ENCODE assay signal across 8 mouse cellular contexts in genomic region chr1:69683851-69684250, GRCm38 (mm10). TPM values are rescaled to one million over a fixed set of nuclear protein-coding genes. Genes with fewer than 3 reads are reported as not detected.
DNase-seq lines count a peak whose midpoint lies in the region; ATAC-seq and TF ChIP-seq lines count a peak whose summit lies in the region.
"Had no signal": no experiment of that assay in that cellular context is flagged by ENCODE, and none has a peak within 500 bp of the region (broad histone marks: within the 10 kb centered on the region; RNA-seq: fewer than 3 reads in every experiment).

No protein-coding gene starts in this region.

- no peaks in the 10 kb centered on the region for H3K27me3 ChIP-seq in kidney, postnatal 0 days (ENCODE audit: insufficient read depth, low read length)
- no peaks in the 10 kb centered on the region for H3K27me3 ChIP-seq in embryonic facial prominence, embryonic 10.5 days (replicated peaks; ENCODE audit: low read depth, poor library complexity, severe bottlenecking)
- H3K27me3 ChIP-seq in liver, embryonic 16.5 days (ENCODE audit: control insufficient read depth, insufficient read depth, low read depth, low read length), result peaks cover 5% of the 10 kb centered on the region

- ATAC-seq in kidney, postnatal 0 days (replicated peaks; ENCODE audit: low FRiP score, low read depth), result no peak
- no peak for ATAC-seq in liver, embryonic 16.5 days (ENCODE audit: low read depth)

- peak overlapping the region; percentile 63; the same call in 1 of the 2 replicates for H3K4me2 ChIP-seq in kidney, postnatal 0 days (ENCODE audit: low read length)
- peak overlapping the region; percentile 31 for H3K4me2 ChIP-seq in liver, embryonic 16.5 days (ENCODE audit: low read depth, low read length)

- TF ChIP-seq CTCF in kidney, postnatal 0 days (IDR thresholded peaks at IDR 0.05; ENCODE audit: low read depth), result no peak
- TF ChIP-seq CTCF in embryonic fibroblast, embryonic 13.5 days (IDR thresholded peaks at IDR 0.05; ENCODE audit: borderline replicate concordance, insufficient read depth, low read length), result no peak

- no peak overlapping the region for H3K4me3 ChIP-seq in kidney, postnatal 0 days (replicated peaks; ENCODE audit: low read depth, low read length)
- H3K4me3 ChIP-seq in embryonic facial prominence, embryonic 10.5 days, result peak overlapping the region; percentile 81
- peak overlapping the region; percentile 37 for H3K4me3 ChIP-seq in embryonic fibroblast, embryonic 13.5 days (ENCODE audit: insufficient read depth, low read length)
- H3K4me3 ChIP-seq in liver, embryonic 16.5 days (ENCODE audit: low read depth, low read length), result no peak overlapping the region

- no peak overlapping the region for H3K9ac ChIP-seq in kidney, postnatal 0 days (ENCODE audit: low read depth, low read length)
- no peak overlapping the region for H3K9ac ChIP-seq in liver, embryonic 16.5 days (ENCODE audit: low read depth, low read length)

- H3K27ac ChIP-seq in kidney, postnatal 0 days, result no peak overlapping the region
- H3K27ac ChIP-seq in embryonic facial prominence, embryonic 10.5 days (replicated peaks), result no peak overlapping the region
- no peak overlapping the region for H3K27ac ChIP-seq in embryonic fibroblast, embryonic 13.5 days (ENCODE audit: insufficient read depth, low read length)
- no peak overlapping the region for H3K27ac ChIP-seq in liver, embryonic 16.5 days (ENCODE audit: low read length)

- no peaks in the 10 kb centered on the region for H3K9me3 ChIP-seq in kidney, postnatal 0 days (replicated peaks; ENCODE audit: low read length)
- H3K9me3 ChIP-seq in embryonic facial prominence, embryonic 10.5 days, result no peaks in the 10 kb centered on the region
- no peaks in the 10 kb centered on the region for H3K9me3 ChIP-seq in liver, embryonic 16.5 days (replicated peaks; ENCODE audit: control insufficient read depth, low read length)

- no peaks in the 10 kb centered on the region for H3K36me3 ChIP-seq in kidney, postnatal 0 days (ENCODE audit: insufficient read depth, low read length)
- no peaks in the 10 kb centered on the region for H3K36me3 ChIP-seq in embryonic facial prominence, embryonic 10.5 days (replicated peaks)
- H3K36me3 ChIP-seq in liver, embryonic 16.5 days (ENCODE audit: control insufficient read depth, insufficient read depth), result no peaks in the 10 kb centered on the region

- 52% methylated on average over 3 of the region's 3 CpGs for WGBS in kidney, postnatal 0 days
- WGBS in embryonic facial prominence, embryonic 10.5 days, result 69% methylated on average over 3 of the region's 3 CpGs
- WGBS in liver, embryonic 16.5 days (ENCODE audit: insufficient replicate concordance), result 22% methylated on average over 3 of the region's 3 CpGs

- TF ChIP-seq POLR2A in embryonic fibroblast, embryonic 13.5 days (IDR thresholded peaks at IDR 0.05; ENCODE audit: low read depth, low read length), result no peak

- no peak for DNase-seq in kidney, postnatal 0 days (ENCODE audit: low spot score)
- DNase-seq in kidney, adult 9 months, result no peak
- no peak for DNase-seq in embryonic facial prominence, embryonic 10.5 days (ENCODE audit: low spot score)
- DNase-seq in urinary bladder, adult 18-20 months (ENCODE audit: low spot score in 2 of 2), result no peak
- DNase-seq in adrenal gland, postnatal 10 days, result no peak
- DNase-seq: cerebellum, postnatal 25 days had no signal

- 0 out of 2 replicates have a peak, but pooled peaks cover 1% of the 10 kb centered on the region for H3K4me1 ChIP-seq in kidney, postnatal 0 days (replicated peaks; ENCODE audit: insufficient read depth, low read length)
- H3K4me1 ChIP-seq in embryonic facial prominence, embryonic 10.5 days, result peaks cover 19% of the 10 kb centered on the region
- H3K4me1 ChIP-seq in embryonic fibroblast, embryonic 13.5 days (ENCODE audit: control insufficient read depth, insufficient read depth, low read length), result peaks cover 5% of the 10 kb centered on the region
- peaks cover 3% of the 10 kb centered on the region for H3K4me1 ChIP-seq in liver, embryonic 16.5 days (ENCODE audit: control insufficient read depth, low read depth, low read length)

RNA-seq across cellular contexts. Expression of gene Ikzf2, which starts 3.2 kb away (rescaled TPM):
- 1.7 and 2.7 TPM in 2 replicates for polyA plus RNA-seq in kidney, postnatal 0 days (2015; fragmentation: Nextera tagmentation; extraction: Ambion mirVana)
- polyA plus RNA-seq in embryonic facial prominence, embryonic 10.5 days (2016; fragmentation: Nextera tagmentation; extraction: Ambion mirVana), result 7.5 and 9.1 TPM in 2 replicates
- polyA plus RNA-seq in embryonic fibroblast, embryonic 13.5 days (2011; ENCODE audit: insufficient read length, low read depth, missing spikeins), result 11.1 and 13.0 TPM in 2 replicates
- polyA plus RNA-seq in liver, embryonic 16.5 days (2015; fragmentation: Nextera tagmentation; extraction: Ambion mirVana), result 0.39 and 0.41 TPM in 2 replicates
- 10 to 100 TPM in 1 of 2 experiments, 1 to 10 TPM in 1; 8.7 to 13.3 TPM for total RNA-seq in adrenal gland, postnatal 10 days (2021)

Comparison
In these comparisons a context has a peak if more than half of its experiments do, and no peak if none do; other contexts are left out.
1. H3K4me3 ChIP-seq: peak in embryonic facial prominence, embryonic 10.5 days (single experiment) and embryonic fibroblast, embryonic 13.5 days (single experiment); none in kidney, postnatal 0 days (single experiment) and liver, embryonic 16.5 days (single experiment).